Mouse (Mus musculus) liver, adult 2 months (tissue): ENCODE data around the gene St6gal1.

Source experiments
- CTCF ChIP-seq: fragments of 200-500 bp; IDR thresholded peaks from 2 replicates; pipeline ENCODE4 v1.5.1; 2011; ENCODE audit warnings: low read depth, low read length, control low read depth
- POLR2A ChIP-seq: fragments of 200-500 bp; IDR thresholded peaks from 2 replicates; pipeline ENCODE4 v1.6.1; 2011; ENCODE audit warnings: low read length, control low read depth; ENCODE audit not compliant: insufficient read depth; ENCODE audit errors: extremely low read depth

DNA sequence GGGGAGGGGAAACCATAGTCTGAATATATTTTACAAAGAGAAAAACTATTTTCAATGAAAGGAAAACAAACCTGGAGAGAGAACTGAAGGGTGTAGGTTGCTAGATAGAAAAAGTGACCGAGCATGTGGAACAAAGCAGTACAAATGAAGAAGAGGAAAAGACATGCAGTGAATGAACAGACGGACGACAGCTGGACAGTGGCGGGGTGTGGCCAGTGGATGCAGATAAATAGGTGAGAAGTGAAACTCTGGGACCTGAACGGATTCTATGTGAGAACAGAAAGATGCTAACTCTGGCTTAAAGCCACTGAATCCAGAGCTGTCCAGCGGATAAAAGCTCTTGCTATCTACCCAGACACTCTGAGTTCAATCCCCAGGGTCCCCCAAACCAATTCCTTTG is 25.2 kb downstream of the St6gal1 start:
- no peak for TF ChIP-seq CTCF
- no peak for TF ChIP-seq POLR2A
